Mouse (Mus musculus) lung, embryonic 16.5 days (tissue): ENCODE data around the gene Plekhb1. TPM values are rescaled to one million over a fixed set of nuclear protein-coding genes. Genes with fewer than 3 reads are reported as not detected.

Source experiments
- ATAC-seq: fragments of 200-750 bp; cut with Nextera tagmentation; 2 replicates; pipeline ENCODE4 v1.8.0; 2017; ENCODE audit warnings: low read depth, mild to moderate bottlenecking, moderate library complexity
- H3K27ac ChIP-seq: fragments of 300-500 bp; sonication (generic); 2 replicates; pipeline ENCODE4 v1.5.1; 2014; ENCODE audit warnings: mild to moderate bottlenecking, control low read depth, low read length
- H3K27me3 ChIP-seq: fragments of 300-500 bp; sonication (generic); 2 replicates; pipeline ENCODE4 v1.6.1; 2014; ENCODE audit warnings: low read depth, low read length, mixed read lengths; ENCODE audit not compliant: control insufficient read depth, insufficient read depth
- H3K36me3 ChIP-seq: fragments of 300-500 bp; sonication (generic); 2 replicates; pipeline ENCODE4 v1.6.1; 2014; ENCODE audit warnings: low read length; ENCODE audit not compliant: control insufficient read depth, insufficient read depth
- H3K4me1 ChIP-seq: fragments of 300-500 bp; sonication (generic); replicated peaks from 2 replicates; pipeline ENCODE4 v1.6.1; 2014; ENCODE audit warnings: low read length, mixed read lengths; ENCODE audit not compliant: control insufficient read depth, insufficient read depth
- H3K4me2 ChIP-seq: fragments of 300-500 bp; sonication (generic); 2 replicates; pipeline ENCODE4 v1.6.1; 2014; ENCODE audit warnings: low read depth, low read length, control low read depth
- H3K4me3 ChIP-seq: fragments of 300-500 bp; sonication (generic); 2 replicates; pipeline ENCODE4 v1.5.1; 2014; ENCODE audit warnings: mild to moderate bottlenecking, low read length, control low read depth
- H3K9ac ChIP-seq: fragments of 300-500 bp; sonication (generic); 2 replicates; pipeline ENCODE4 v1.6.1; 2014; ENCODE audit warnings: low read length, control low read depth
- H3K9me3 ChIP-seq: fragments of 300-500 bp; sonication (generic); 2 replicates; pipeline ENCODE4 v1.6.1; 2016; ENCODE audit warnings: low read length; ENCODE audit not compliant: control insufficient read depth
- WGBS: fragments of 180-500 bp; shearing (Covaris S2); extraction: QIAGEN DNeasy Blood & Tissue Kit; methylation state at CpG from one replicate; pipeline ENCODE4 v1.1.7; 2014; 5-methylcytosine and 5-hydroxymethylcytosine counted together
- polyA plus RNA-seq: library from polyadenylated mRNA; unstranded; fragments of >200 nt; fragmentation: Nextera tagmentation; extraction: Ambion mirVana; gene quantifications from 2 replicates; pipeline ENCODE4 v1.2.1, GENCODE M21; 2015

The Plekhb1 gene
- polyA plus RNA-seq, 1 experiment from 2014 or later = 24.0 TPM

- 64% methylated on average over 4 of the region's 4 CpGs for WGBS
- no peak overlapping the region for H3K4me2 ChIP-seq
- no peaks in the 10 kb centered on the region for H3K9me3 ChIP-seq
- H3K27me3 ChIP-seq = no peaks in the 10 kb centered on the region
- ATAC-seq = peak; percentile 56
- H3K4me1 ChIP-seq = no peaks in the 10 kb centered on the region
- no peak overlapping the region for H3K9ac ChIP-seq
- no peak overlapping the region for H3K4me3 ChIP-seq
- no peaks in the 10 kb centered on the region for H3K36me3 ChIP-seq
- H3K27ac ChIP-seq = no peak overlapping the region
These were observed 13.1 kb downstream of the Plekhb1 start for GRCm38 (mm10) chr7:100649095-100649494.

GRCm38 (mm10) chr7:100645147-100645546 is 17.1 kb downstream of the Plekhb1 start:
- 28% methylated on average over 3 of the region's 3 CpGs for WGBS
- no peak overlapping the region for H3K9ac ChIP-seq
- ATAC-seq = peak; percentile 46; the same call in 1 of the 2 replicates
- H3K36me3 ChIP-seq = no peaks in the 10 kb centered on the region; the same call in 1 of the 2 replicates
- H3K4me3 ChIP-seq = no peak overlapping the region
- no peaks in the 10 kb centered on the region for H3K9me3 ChIP-seq
- H3K27me3 ChIP-seq = no peaks in the 10 kb centered on the region
- H3K4me1 ChIP-seq = no peaks in the 10 kb centered on the region
- H3K4me2 ChIP-seq = no peak overlapping the region
- H3K27ac ChIP-seq = no peak overlapping the region

- H3K27me3 ChIP-seq = no peaks in the 10 kb centered on the region
- 88% methylated on average over 4 of the region's 4 CpGs for WGBS
- no peak overlapping the region for H3K4me2 ChIP-seq
- no peaks in the 10 kb centered on the region for H3K4me1 ChIP-seq
- H3K36me3 ChIP-seq = no peaks in the 10 kb centered on the region; the same call in 1 of the 2 replicates
- H3K9me3 ChIP-seq = no peaks in the 10 kb centered on the region
- H3K27ac ChIP-seq = no peak overlapping the region
- no peak overlapping the region for H3K9ac ChIP-seq
- H3K4me3 ChIP-seq = no peak overlapping the region
- ATAC-seq = no peak
These were observed 19.8 kb downstream of the Plekhb1 start for GRCm38 (mm10) chr7:100642413-100642812.

- no peak overlapping the region for H3K4me3 ChIP-seq
- 9% methylated on average over 1 of the region's 1 CpGs for WGBS
- no peaks in the 10 kb centered on the region for H3K36me3 ChIP-seq
- H3K27ac ChIP-seq = no peak overlapping the region
- ATAC-seq = no peak
- no peak overlapping the region for H3K4me2 ChIP-seq
- no peaks in the 10 kb centered on the region for H3K27me3 ChIP-seq
- no peaks in the 10 kb centered on the region for H3K9me3 ChIP-seq
- H3K9ac ChIP-seq = no peak overlapping the region
- H3K4me1 ChIP-seq = no peaks in the 10 kb centered on the region
These were observed 24.6 kb downstream of the Plekhb1 start for GRCm38 (mm10) chr7:100637657-100638056.

- H3K4me1 ChIP-seq = no peaks in the 10 kb centered on the region
These were observed 37.7 kb downstream of the Plekhb1 start for GRCm38 (mm10) chr7:100624538-100624937.

GRCm38 (mm10) chr7:100622277-100622676 is 39.9 kb downstream of the Plekhb1 start:
- 79% methylated on average over 2 of the region's 2 CpGs for WGBS
- Histone ChIP-seq H3K4me3 (no peak overlapping the region), H3K4me1 (no peaks in the 10 kb centered on the region), H3K27me3 (no peaks in the 10 kb centered on the region), H3K9me3 (no peaks in the 10 kb centered on the region), H3K27ac (no peak overlapping the region), H3K4me2 (no peak overlapping the region), H3K9ac (no peak overlapping the region), H3K36me3 (0 out of 2 replicates have a peak, but pooled peaks cover 3% of the 10 kb centered on the region)
- no peak for ATAC-seq

More at GRCm38 (mm10) chr7:100624538-100624937, 37.7 kb downstream of the Plekhb1 start:
- Histone ChIP-seq H3K4me2 (no peak overlapping the region), H3K9me3 (no peaks in the 10 kb centered on the region), H3K27me3 (no peaks in the 10 kb centered on the region), H3K4me3 (no peak overlapping the region), H3K9ac (no peak overlapping the region), H3K27ac (no peak overlapping the region), H3K36me3 (0 out of 2 replicates have a peak, but pooled peaks cover 3% of the 10 kb centered on the region)
- WGBS = 89% methylated on average over 3 of the region's 3 CpGs
- no peak for ATAC-seq

GRCm38 (mm10) chr7:100616121-100616857 is 45.9 kb downstream of the Plekhb1 start:
- H3K27me3 ChIP-seq = no peaks in the 10 kb centered on the region
- ATAC-seq = no peak
- WGBS = 86% methylated on average over 4 of the region's 4 CpGs
- H3K9me3 ChIP-seq = no peaks in the 10 kb centered on the region
- no peak overlapping the region for H3K4me3 ChIP-seq
- H3K27ac ChIP-seq = no peak overlapping the region
- no peaks in the 10 kb centered on the region for H3K36me3 ChIP-seq
- H3K4me2 ChIP-seq = no peak overlapping the region
- no peak overlapping the region for H3K9ac ChIP-seq
- H3K4me1 ChIP-seq = no peaks in the 10 kb centered on the region

GRCm38 (mm10) chr7:100608910-100609309 is 53.3 kb downstream of the Plekhb1 start:
- no peak overlapping the region for H3K27ac ChIP-seq
- WGBS = 3% methylated on average over 4 of the region's 4 CpGs
- no peak for ATAC-seq

GRCm38 (mm10) chr7:100608130-100608741 is 54.0 kb downstream of the Plekhb1 start, which contains the start of gene Mrpl48:
Gene Mrpl48 (minus strand): TSS chr7:100608301.
- Histone ChIP-seq H3K9me3 (no peaks in the 10 kb centered on the region), H3K27ac (peak within 1 kb of the TSS; percentile 99), H3K4me2 (peak within 1 kb of the TSS; percentile 72), H3K27me3 (no peaks in the 10 kb centered on the region), H3K9ac (peak within 1 kb of the TSS; percentile 100), H3K4me3 (peak within 1 kb of the TSS; percentile 100), H3K4me1 (peaks cover 3% of the 10 kb centered on the region; the same call in 1 of the 2 replicates), H3K36me3 (no peaks in the 10 kb centered on the region)
- peak; percentile 39 for ATAC-seq
- under 1% methylated on average over 40 of the region's 43 CpGs for WGBS

More at GRCm38 (mm10) chr7:100608910-100609309, 53.3 kb downstream of the Plekhb1 start:
- H3K9me3 ChIP-seq = no peaks in the 10 kb centered on the region
- H3K9ac ChIP-seq = peak overlapping the region; percentile 100
- H3K27me3 ChIP-seq = no peaks in the 10 kb centered on the region
- H3K36me3 ChIP-seq = no peaks in the 10 kb centered on the region
- peak overlapping the region; percentile 60 for H3K4me2 ChIP-seq
- peak overlapping the region; percentile 100 for H3K4me3 ChIP-seq
- H3K4me1 ChIP-seq = peaks cover 3% of the 10 kb centered on the region; the same call in 1 of the 2 replicates
